Mouse (Mus musculus) activated CD4-positive, CD25-positive, alpha-beta regulatory T cell, adult 9 weeks (primary cell): Measurements from ENCODE around the gene Surf4. TPM values are rescaled to one million over a fixed set of nuclear protein-coding genes. Genes with fewer than 3 reads are reported as not detected.

Experiments
- polyA plus RNA-seq: library from polyadenylated mRNA; unstranded; fragments of 100-300 nt; shearing (Covaris generic); gene quantifications from one replicate; pipeline ENCODE4 v1.2.1, GENCODE M21; 2017

Surf4 gene
- 175 TPM for polyA plus RNA-seq

GRCm38 (mm10) chr2:26933304-26934055 is at the start of gene Surf4, which contains the start of gene Stkld1:
Surf4 (minus strand) TSS chr2:26933928.
Stkld1 (plus strand) TSS chr2:26934047.

GRCm38 (mm10) chr2:26973116-26973515 is 39.4 kb upstream of the Surf4 start, which contains the start of gene Adamts13:
Adamts13 (plus strand) TSS chr2:26973416.

GRCm38 (mm10) chr2:26963923-26964723 is 30.4 kb upstream of the Surf4 start, which contains the start of gene Rexo4:
Rexo4 (minus strand) TSS chr2:26964386.

GRCm38 (mm10) chr2:26915927-26916728 is 17.6 kb downstream of the Surf4 start, which contains the start of the genes Surf2 and Surf1:
Surf2 (plus strand) TSS chr2:26916367.
Surf1 (minus strand) TSS chr2:26916530.

GRCm38 (mm10) chr2:26910124-26910993 is 23.4 kb downstream of the Surf4 start, which contains the start of the genes Med22 and Rpl7a:
Med22 (minus strand) TSS chr2:26910677.
Rpl7a (plus strand) TSS chr2:26910764.

GRCm38 (mm10) chr2:26902467-26903220 is 31.1 kb downstream of the Surf4 start, which contains the start of gene Surf6:
Surf6 (minus strand) TSS chr2:26902879.

Other genes starting within 250 kb of the Surf4 start
- not detected for gene Abo, start 68.9 kb downstream of the Surf4 start, polyA plus RNA-seq
- 49.4 TPM for gene Surf6, start 31.0 kb downstream of the Surf4 start, polyA plus RNA-seq
- 35.2 TPM for gene Med22, start 23.3 kb downstream of the Surf4 start, polyA plus RNA-seq
- 331 TPM for gene Rpl7a, start 23.2 kb downstream of the Surf4 start, polyA plus RNA-seq
- 67.2 TPM for gene Surf2, start 17.6 kb downstream of the Surf4 start, polyA plus RNA-seq
- 126 TPM for gene Surf1, start 17.4 kb downstream of the Surf4 start, polyA plus RNA-seq
- gene Stkld1, start 119 bp upstream of the Surf4 start, polyA plus RNA-seq: 0.59 TPM
- 86.1 TPM for gene Rexo4, start 30.5 kb upstream of the Surf4 start, polyA plus RNA-seq
- gene Adamts13, start 39.5 kb upstream of the Surf4 start, polyA plus RNA-seq: not detected
- gene Cacfd1, start 76.0 kb upstream of the Surf4 start, polyA plus RNA-seq: 27.9 TPM
- 2.7 TPM for gene Slc2a6, start 94.1 kb upstream of the Surf4 start, polyA plus RNA-seq
- not detected for gene Mymk, start 138.3 kb upstream of the Surf4 start, polyA plus RNA-seq
- gene Adamtsl2, start 145.5 kb upstream of the Surf4 start, polyA plus RNA-seq: 0.66 TPM
- gene Fam163b, start 208.6 kb upstream of the Surf4 start, polyA plus RNA-seq: not detected
- not detected for gene Dbh, start 231.3 kb upstream of the Surf4 start, polyA plus RNA-seq